Mouse (Mus musculus) retina, postnatal 7 days (tissue): ENCODE measurements around the gene Tsen54.

Experiments
- DNase-seq: peaks from one replicate; pipeline ENCODE4 v3.0.0-alpha.2; 2012; ENCODE audit warnings: low read depth, low spot score

Gene Tsen54

GRCm38 (mm10) chr11:115859143-115859945, 44.8 kb downstream of the Tsen54 start:
- DNase-seq, result peak; percentile 79

- DNase-seq, result no peak
These were observed 49.4 kb downstream of the Tsen54 start for GRCm38 (mm10) chr11:115863895-115864294.

GRCm38 (mm10) chr11:115869393-115869792, 54.9 kb downstream of the Tsen54 start:
- no peak for DNase-seq

GRCm38 (mm10) chr11:115872437-115872836, 57.9 kb downstream of the Tsen54 start:
- DNase-seq, result no peak
